Mouse (Mus musculus) ES-E14 (cell line): ENCODE results near the gene Fcgr2b. TPM values are rescaled to one million over a fixed set of nuclear protein-coding genes. Genes with fewer than 3 reads are reported as not detected.

ENCODE experiments used
- DNase-seq: peaks from one replicate; pipeline ENCODE4 v3.0.0-alpha.2; 2013; ENCODE audit warnings: low read depth, low spot score
- H3K27ac ChIP-seq: 2 replicates; pipeline ENCODE4 v1.5.1; 2012; ENCODE audit warnings: low read depth, mild to moderate bottlenecking, low read length, moderate library complexity, mixed read lengths; ENCODE audit not compliant: poor library complexity, insufficient read depth, severe bottlenecking
- H3K36me3 ChIP-seq: 2 replicates; pipeline ENCODE4 v1.6.1; 2012; ENCODE audit warnings: mild to moderate bottlenecking, low read length, moderate library complexity, mixed read lengths; ENCODE audit not compliant: control insufficient read depth, poor library complexity, insufficient read depth, severe bottlenecking
- H3K4me1 ChIP-seq, 2 experiments: fragments of 150-350 bp in 1 of 2; sonication (generic) in 1 of 2; 2 replicates each; pipeline ENCODE4 v1.6.1; 2012; ENCODE audit warnings: low read length in 2 of 2, mild to moderate bottlenecking in 1 of 2, mixed read lengths in 1 of 2; ENCODE audit not compliant: control insufficient read depth in 2 of 2, insufficient read depth in 2 of 2, poor library complexity in 1 of 2
- H3K4me3 ChIP-seq, 2 experiments: fragments of 150-350 bp in 1 of 2; sonication (generic) in 1 of 2; 2 replicates each; pipeline ENCODE4 v1.5.1; 2012; ENCODE audit warnings: low read length in 2 of 2, low read depth in 1 of 2, mild to moderate bottlenecking in 1 of 2, mixed read lengths in 1 of 2; ENCODE audit not compliant: insufficient read depth in 1 of 2, poor library complexity in 1 of 2, severe bottlenecking in 1 of 2
- H3K9ac ChIP-seq: 2 replicates; pipeline ENCODE4 v1.6.1; 2012; ENCODE audit warnings: low read depth, mild to moderate bottlenecking, low read length, mixed read lengths; ENCODE audit not compliant: poor library complexity, insufficient read depth, severe bottlenecking
- H3K9me3 ChIP-seq: fragments of 150-350 bp; sonication (generic); 2 replicates; pipeline ENCODE4 v1.6.1; 2012; ENCODE audit warnings: low read depth, mild to moderate bottlenecking, low read length; ENCODE audit not compliant: control insufficient read depth, insufficient read depth
- CHD2 ChIP-seq: IDR thresholded peaks from 2 replicates; pipeline ENCODE4 v1.6.1; 2014; ENCODE audit warnings: mild to moderate bottlenecking, low read depth, low read length, inconsistent platforms
- HCFC1 ChIP-seq: IDR thresholded peaks from 2 replicates; pipeline ENCODE4 v1.6.1; 2012; ENCODE audit warnings: low read length, inconsistent platforms, borderline replicate concordance; ENCODE audit not compliant: insufficient read depth
- MAFK ChIP-seq: IDR thresholded peaks from 2 replicates; pipeline ENCODE4 v1.6.1; 2014; ENCODE audit warnings: mild to moderate bottlenecking, low read depth, low read length, inconsistent platforms; ENCODE audit not compliant: insufficient read depth
- ZC3H11A ChIP-seq: IDR thresholded peaks from 2 replicates; pipeline ENCODE4 v1.6.1; 2012; ENCODE audit warnings: low read depth, mild to moderate bottlenecking, inconsistent platforms, low read length, borderline replicate concordance
- ZNF384 ChIP-seq: IDR thresholded peaks from 2 replicates; pipeline ENCODE4 v1.6.1; 2012; ENCODE audit warnings: low read depth, low read length, inconsistent platforms
- in situ Hi-C, 2 experiments: fragments of 600-800 bp; cut with MboI; formaldehyde crosslinking; loops; one replicate each; pipeline ENCODE4 v1.15.1; 2025; ENCODE audit warnings: low sequenced_read_pairs in 2 of 2, inconsistent platforms in 1 of 2; ENCODE audit not compliant: unreplicated experiment in 2 of 2
- total RNA-seq: library from RNA; depleted of rRNA; stranded (reverse); fragments of 300-350 nt; gene quantifications from 2 replicates; pipeline ENCODE4 v1.2.3, GENCODE M21; 2012; rRNA removed

Gene Fcgr2b
- total RNA-seq = 2.4 and 4.5 TPM in 2 replicates

- DNase-seq = no peak
Observed at GRCm38 (mm10) chr1:170976447-170976846, at the start of gene Fcgr2b. Gene Fcgr2b, minus strand, starts transcription at chr1:170976547.

DNA sequence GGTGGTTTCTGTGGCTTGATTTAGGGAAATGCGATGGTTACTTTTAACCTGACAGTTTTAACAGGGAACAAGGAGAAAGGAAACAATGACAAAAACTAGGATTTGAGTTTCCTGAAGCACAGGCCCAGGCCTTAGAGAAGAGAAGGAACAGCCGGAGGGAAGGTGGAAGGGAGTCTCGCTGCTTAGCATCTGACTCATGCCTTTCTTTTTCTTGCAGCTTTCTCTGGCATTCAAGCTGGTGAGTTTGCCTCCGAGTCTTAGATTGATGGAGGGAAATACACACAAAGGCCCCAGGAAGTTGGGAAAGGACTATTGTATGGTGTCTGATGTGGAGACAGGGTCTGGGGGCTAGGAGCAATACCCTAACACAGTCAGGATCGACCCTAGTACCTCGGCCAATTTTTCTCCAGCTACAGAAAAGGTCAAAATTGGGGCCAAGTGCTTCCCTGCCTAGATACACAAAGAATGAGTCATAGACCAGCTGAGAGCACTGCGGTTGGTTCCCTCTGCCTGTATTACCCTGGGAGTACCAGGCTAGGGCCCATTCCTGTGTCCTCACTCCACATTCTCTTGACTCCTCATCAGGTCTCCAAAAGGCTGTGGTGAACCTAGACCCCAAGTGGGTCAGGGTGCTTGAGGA is 43.1 kb upstream of the Fcgr2b start:
- TF ChIP-seq MAFK (no peak), ZNF384 (no peak), CHD2 (no peak), HCFC1 (no peak), ZC3H11A (no peak)
- no peak overlapping the region for H3K9ac ChIP-seq
- no peak for DNase-seq
- H3K9me3 ChIP-seq = no peaks in the 10 kb centered on the region
- H3K36me3 ChIP-seq = no peaks in the 10 kb centered on the region
- no peaks in the 10 kb centered on the region for H3K4me1 ChIP-seq
- H3K27ac ChIP-seq = no peak overlapping the region
- in situ Hi-C loops = no loop called here
- H3K4me3 ChIP-seq = no peak overlapping the region

More at GRCm38 (mm10) chr1:170976447-170976846, at the start of gene Fcgr2b:
- H3K4me3 ChIP-seq = no peak within 1 kb of the TSS
- no peak within 1 kb of the TSS for H3K27ac ChIP-seq
- no peaks in the 10 kb centered on the region for H3K9me3 ChIP-seq
- H3K36me3 ChIP-seq = no peaks in the 10 kb centered on the region
- peaks cover 0 to 8% of the 10 kb centered on the region in 2 experiments; a peak in 2 of 4 replicates for H3K4me1 ChIP-seq
- in situ Hi-C loops = loop anchor here in 1 of 2 experiments (25.0 kb wide), 1 partner anchor 89 kb away; the partner anchor contains the start of genes Dusp12 and Gm26620
- H3K9ac ChIP-seq = no peak within 1 kb of the TSS; the same call in 1 of the 2 replicates
- TF ChIP-seq MAFK (no peak), CHD2 (no peak)

GRCm38 (mm10) chr1:171018737-171019136 is 42.4 kb upstream of the Fcgr2b start, which contains the start of gene Fcgr4:
Gene Fcgr4, plus strand, starts transcription at chr1:171018920.
- no peak for TF ChIP-seq ZC3H11A
- no peak for TF ChIP-seq ZNF384
- TF ChIP-seq HCFC1 = no peak
- no peak for TF ChIP-seq MAFK
- no peak for TF ChIP-seq CHD2
- no peaks in the 10 kb centered on the region for H3K36me3 ChIP-seq
- no peak for DNase-seq
- no peak within 1 kb of the TSS for H3K27ac ChIP-seq
- H3K9ac ChIP-seq = no peak within 1 kb of the TSS
- H3K9me3 ChIP-seq = no peaks in the 10 kb centered on the region
- in situ Hi-C loops = no loop called here
- H3K4me1 ChIP-seq = no peaks in the 10 kb centered on the region
- no peak within 1 kb of the TSS for H3K4me3 ChIP-seq

DNA sequence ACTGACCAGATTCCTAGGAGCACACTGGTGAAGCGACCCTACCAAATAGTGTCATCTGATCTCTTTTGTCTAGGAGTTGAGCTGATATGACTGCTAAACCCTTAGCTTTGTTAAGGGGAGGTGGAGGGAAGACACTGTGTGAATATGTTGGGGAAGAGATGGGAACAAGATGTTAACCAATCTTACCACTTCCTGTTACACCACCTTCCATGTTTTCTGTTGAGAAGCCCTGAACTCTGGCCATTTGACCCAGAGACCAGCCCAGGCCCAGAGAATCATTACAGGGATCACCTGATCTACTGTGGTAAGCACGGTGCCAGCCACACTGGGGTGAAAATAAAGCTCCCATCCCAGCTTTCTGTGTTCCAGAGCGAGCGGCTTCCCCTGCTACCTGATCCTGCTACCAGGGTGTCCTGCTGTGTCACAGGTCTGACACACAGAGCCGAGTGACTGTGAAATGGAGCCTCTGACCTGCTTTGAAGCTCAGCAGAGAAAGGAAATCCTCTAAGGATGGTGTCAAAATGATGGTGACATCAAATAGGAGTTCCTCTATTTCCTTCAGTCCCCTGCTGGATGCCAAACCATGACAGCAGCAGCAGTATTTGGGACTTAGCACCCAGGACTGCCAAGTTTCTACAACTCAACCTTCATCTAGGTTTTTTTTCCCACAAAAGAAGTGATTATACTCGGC is 41.3 kb upstream of the Fcgr2b start:
- DNase-seq = no peak
- in situ Hi-C loops = no loop called here
- TF ChIP-seq CHD2 (no peak), ZNF384 (no peak), ZC3H11A (no peak), MAFK (no peak), HCFC1 (no peak)
- H3K36me3 ChIP-seq = no peaks in the 10 kb centered on the region
- no peak overlapping the region for H3K4me3 ChIP-seq
- H3K9ac ChIP-seq = no peak overlapping the region
- no peak overlapping the region for H3K27ac ChIP-seq
- no peaks in the 10 kb centered on the region for H3K9me3 ChIP-seq
- no peaks in the 10 kb centered on the region for H3K4me1 ChIP-seq
